Mouse (Mus musculus) mammary gland, adult 2 months (tissue): ENCODE results near the gene Aldoart2. TPM values are rescaled to one million over a fixed set of nuclear protein-coding genes. Genes with fewer than 3 reads are reported as not detected.

Source experiments
- polyA plus RNA-seq: library from polyadenylated mRNA; depleted of rRNA; stranded (reverse); fragments of >200 nt; gene quantifications from 2 replicates; pipeline ENCODE4 v1.2.3, GENCODE M21; 2012; ENCODE audit warnings: low replicate concordance; rRNA removed

Aldoart2 gene
- 0.10 TPM in 1 of 2 replicates, not detected in the other for polyA plus RNA-seq

GRCm38 (mm10) chr12:55565206-55565605, at the start of gene Aldoart2:
Aldoart2 (plus strand) TSS chr12:55565239.

GRCm38 (mm10) chr12:55598887-55599561, 34.0 kb downstream of the Aldoart2 start, which contains the start of gene Insm2:
Insm2 (plus strand) TSS chr12:55599427.

Other genes starting within 250 kb of the Aldoart2 start
- 23.4 and 74.8 TPM in 2 replicates for gene Psma6, start 181.0 kb upstream of the Aldoart2 start, polyA plus RNA-seq
- 249 and 322 TPM in 2 replicates for gene Nfkbia, start 72.6 kb upstream of the Aldoart2 start, polyA plus RNA-seq
- gene Insm2, start 34.2 kb downstream of the Aldoart2 start, polyA plus RNA-seq: not detected in 2 replicates